Mouse (Mus musculus): ENCODE results near the gene Arid5a.

The Arid5a gene

DNA sequence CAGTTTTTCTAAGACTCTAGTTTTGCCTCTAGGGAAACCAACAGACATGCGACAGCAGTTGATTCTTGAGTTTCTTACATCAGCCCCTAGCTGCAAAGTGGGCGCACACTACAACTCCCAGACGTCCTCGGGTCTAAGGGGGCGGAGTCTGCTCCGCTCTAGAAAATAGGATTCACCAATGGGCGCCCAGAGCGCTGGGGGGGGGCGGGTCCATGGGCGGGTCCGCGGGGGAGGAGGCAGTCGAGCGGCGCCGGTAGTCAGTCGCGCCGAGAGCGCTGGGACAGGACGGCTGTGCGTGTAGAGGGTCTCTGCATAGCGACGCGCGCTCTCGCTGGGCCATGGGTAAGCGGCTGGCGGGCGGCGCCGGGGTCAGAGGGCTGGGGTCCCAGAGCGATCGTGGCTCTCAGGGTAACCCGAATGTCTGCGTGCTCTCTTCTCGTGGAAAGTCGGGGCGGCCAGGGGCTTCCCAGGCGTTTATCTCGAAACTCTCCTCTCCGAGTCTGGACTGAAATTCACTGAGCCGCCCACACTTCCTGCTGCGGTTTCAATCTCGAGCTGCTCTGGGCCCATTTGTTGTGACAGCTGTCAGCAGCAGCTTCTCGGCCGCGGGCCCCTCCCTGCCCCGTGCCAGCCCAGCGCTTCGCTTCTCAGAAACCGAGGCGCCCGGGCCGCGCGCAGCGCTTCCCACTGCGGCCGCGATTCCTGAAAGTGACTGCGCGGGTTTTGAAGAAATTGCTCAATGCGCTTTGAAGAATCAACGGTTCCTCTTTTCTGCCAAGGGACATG is at the start of gene Arid5a:
Arid5a (plus strand) TSS at position 239 of the 786 bp plus-strand sequence.
- in situ Hi-C loops (cut with MboI, MseI), result no loop called here

DNA sequence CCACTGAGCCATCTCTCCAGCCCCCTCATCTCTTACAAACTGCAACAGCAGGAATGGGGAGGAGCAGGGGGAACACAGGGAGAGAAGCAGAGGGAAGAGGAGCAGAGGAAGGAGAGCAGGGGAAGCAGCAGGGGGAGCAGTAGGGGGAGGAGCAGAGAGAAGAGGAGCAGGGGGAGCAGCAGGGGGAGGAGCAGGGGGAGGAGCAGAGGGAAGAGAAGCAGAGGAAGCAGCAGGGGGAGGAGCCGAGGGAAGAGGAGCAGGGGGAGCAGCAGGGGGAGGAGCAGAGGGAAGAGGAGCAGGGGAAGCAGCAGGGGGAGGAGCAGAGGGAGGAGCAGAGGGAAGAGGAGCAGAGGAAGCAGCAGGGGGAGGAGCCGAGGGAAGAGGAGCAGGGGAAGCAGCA is 48.9 kb upstream of the Arid5a start:
- in situ Hi-C loops (cut with MboI, MseI), result loop anchor here (10.0 kb wide), 1 partner anchor 414 kb away; no protein-coding TSS in a partner anchor

DNA sequence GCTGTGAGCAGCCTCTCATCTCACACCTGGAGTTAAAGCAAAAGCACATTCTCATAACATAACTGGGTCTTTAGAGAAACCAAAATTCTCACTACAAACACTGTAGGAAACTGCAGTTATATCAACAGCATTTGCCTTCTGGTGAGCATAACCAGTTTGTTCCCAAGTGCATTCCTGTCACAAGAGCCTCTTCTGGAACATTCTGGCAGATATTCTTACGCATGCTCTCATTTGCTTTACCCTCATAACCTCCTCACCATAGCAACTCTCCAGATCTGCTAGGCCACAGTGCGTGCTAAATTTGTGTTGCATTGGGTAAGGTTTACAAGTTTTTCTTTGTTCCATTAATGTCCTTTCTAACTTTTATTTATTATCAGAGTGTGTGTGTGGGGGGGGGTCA is 48.3 kb upstream of the Arid5a start:
- in situ Hi-C loops (cut with MboI, MseI), result loop anchor here (10.0 kb wide), 1 partner anchor 414 kb away; no protein-coding TSS in a partner anchor

DNA sequence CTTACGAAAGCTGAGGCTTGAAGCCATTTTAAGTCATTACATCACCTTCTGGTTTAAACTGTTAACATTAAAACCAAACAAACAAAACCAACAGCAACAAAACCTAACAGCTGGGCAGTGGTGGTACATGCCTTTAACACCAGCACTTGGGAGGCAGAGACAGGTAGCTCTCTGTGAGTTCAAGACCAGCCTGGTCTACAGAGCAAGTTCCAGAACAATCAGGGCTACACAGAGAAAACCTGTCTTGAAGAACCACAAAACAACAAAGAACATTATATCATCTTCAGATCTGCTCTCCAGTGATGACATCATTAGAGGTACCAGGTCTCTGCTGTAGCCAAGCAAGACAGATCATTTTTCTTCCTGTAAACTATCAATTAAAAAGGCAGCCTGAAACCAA is 47.1 kb upstream of the Arid5a start:
- in situ Hi-C loops (cut with MboI, MseI), result no loop called here

DNA sequence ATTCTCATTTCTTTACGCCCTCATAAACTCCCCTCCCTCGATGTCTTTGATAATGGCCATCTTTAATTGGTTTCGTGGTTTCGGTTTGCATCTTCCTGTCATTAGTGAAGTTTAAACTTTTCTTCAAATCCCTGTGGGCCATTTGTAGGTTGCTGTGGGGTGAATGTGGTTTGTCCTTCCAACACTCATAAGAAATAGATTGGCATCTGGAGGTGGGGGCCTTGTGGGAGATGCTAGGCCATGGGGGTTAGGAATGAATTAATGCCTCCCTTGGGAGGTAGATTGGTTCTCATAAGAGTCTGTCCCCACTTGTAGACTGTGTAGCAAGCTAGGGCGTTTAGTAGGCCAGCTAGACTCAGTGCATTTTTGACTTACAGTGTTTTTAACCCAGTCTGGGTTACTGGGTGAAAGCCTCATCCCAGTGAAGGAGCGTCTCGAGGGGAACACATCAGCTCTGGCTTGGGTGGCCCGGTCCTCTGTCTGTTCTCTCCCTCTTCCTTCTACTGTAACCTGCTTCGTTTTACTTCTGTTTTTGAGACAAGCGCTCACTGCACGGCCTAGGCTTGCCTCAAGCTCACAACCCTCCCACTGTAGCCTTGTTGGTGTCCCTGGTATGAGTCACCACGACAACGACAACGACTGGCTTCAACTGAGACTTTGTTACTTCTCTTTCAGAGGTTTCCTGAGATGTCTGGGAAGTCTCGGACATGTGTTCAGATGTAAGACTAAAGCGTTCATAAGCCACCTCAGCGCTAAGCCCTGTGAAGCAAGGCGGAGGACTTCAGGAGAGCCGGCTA is 45.6 kb upstream of the Arid5a start:
- in situ Hi-C loops (cut with MboI, MseI), result no loop called here

DNA sequence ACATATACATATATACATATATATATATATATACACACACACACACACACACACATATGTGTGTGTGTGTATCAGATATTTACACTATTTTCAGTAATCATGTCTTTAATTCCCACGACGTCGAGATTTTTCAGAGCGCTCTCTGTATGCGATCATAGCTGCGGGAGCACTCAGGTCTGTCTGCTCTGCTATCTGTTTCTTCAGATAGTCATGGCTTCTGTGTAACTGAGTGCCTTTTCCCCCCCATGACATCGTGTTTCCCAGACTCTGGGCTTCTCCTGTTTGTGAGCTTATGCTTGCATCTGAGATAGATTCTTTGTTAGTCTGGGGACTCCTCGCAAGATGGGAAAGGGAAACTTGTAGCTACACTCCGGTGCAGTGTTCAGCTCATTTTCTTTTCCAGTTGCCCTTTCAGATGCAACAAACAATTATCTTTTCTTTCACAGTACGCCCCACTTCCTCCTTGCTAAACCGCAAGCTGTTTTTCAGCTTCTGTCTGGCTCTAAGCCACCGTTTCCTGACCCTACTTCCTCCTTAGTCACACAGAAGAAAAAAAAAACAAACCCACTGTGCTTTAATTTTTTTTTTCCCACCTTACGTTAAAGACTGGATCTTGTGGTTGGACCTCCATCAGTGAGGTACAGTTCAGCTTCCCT is 43.6 kb upstream of the Arid5a start:
- in situ Hi-C loops (cut with MboI, MseI), result no loop called here

DNA sequence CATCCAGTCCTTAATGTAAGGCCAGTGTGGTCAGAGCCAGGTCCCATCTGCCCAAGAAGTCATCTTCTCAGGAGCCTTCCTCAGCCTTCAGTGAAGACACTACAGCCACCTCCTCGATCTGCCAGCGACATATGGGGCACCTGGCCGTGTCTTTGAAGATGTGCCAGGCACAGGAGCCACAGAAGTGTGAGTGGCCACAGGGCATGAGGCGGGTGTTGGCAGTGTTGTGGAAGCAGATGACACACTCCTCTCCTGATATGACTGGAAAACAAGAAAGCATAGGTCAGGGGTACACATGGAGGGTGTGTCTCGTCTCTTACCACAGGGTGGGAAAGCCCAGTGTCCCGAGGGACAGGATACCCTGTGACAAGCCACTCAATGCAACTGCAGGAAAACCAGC is 41.2 kb upstream of the Arid5a start:
- in situ Hi-C loops (cut with MboI, MseI), result no loop called here

DNA sequence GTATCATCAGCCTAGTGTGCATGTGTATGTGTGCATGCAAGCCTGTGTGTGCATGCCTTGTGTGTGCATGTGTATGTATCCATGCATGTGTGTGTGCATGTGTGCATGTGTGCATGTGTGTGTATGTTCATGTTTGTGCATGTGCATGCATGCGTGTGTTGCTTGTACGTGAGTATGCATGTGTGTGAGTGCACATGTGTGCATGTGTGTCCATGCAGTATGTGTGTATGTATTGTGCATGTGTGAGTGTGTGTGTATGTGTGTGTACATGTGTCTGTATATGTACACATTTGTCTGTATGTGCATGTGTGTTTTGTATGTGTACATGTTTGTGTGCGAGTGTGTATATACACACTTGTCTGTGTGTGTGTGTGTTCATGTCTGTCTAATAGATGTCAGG is 39.9 kb upstream of the Arid5a start:
- in situ Hi-C loops (cut with MboI, MseI), result no loop called here

DNA sequence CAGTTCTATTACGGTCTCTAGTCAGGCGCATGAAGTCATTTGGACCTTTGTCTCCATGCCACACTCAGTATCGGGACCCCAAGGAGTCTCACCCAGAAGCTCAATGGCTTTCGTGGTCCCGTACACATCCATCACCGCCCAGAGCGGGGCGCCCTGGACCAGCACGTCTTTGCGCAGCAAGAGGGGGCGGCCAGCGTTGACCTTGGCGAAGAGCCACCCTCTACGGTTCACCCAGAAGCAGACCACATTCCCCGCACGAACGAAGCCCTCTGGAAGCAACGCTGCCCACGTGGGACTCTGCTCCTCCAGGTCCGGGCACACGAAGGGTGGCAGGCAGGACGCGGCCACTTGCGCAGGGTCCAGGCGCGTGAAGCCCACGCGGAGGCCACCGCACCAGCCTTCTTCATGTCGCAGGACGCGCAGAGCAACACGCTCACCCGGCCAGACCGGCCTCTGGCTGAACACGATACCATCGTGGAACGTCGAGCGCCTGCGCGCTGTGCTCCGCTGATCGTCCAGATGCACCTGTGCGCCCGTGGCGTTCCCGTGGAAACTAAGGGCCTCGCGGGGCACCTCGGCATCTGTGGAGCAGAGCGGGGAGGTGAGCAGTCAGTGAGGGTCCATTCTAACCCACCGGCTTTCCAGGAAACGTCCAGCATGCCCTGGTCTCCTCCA is 38.3 kb upstream of the Arid5a start:
- in situ Hi-C loops (cut with MboI, MseI), result no loop called here

DNA sequence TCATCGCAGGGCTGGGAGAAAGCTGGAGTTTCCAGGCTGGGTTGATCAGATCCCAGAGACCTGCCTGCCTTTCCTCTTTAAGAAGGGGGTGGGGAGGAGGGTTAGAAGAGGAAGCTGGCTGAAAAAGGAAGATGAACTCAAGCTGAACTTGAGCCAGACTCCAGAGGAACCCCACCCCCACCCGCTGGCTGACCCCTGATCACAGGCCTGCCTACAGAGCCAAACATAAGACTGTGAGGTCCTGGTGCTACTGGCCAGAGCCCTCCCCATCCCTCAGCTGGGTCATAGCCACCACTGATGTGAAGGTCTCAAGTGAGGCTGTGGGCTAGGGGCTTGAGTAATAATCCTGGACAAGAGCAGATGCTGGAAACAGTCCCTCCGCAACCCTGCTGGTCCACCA is 36.9 kb upstream of the Arid5a start:
- in situ Hi-C loops (cut with MboI, MseI), result loop anchor here (5.0 kb wide), 1 partner anchor 123 kb away; no protein-coding TSS in a partner anchor

DNA sequence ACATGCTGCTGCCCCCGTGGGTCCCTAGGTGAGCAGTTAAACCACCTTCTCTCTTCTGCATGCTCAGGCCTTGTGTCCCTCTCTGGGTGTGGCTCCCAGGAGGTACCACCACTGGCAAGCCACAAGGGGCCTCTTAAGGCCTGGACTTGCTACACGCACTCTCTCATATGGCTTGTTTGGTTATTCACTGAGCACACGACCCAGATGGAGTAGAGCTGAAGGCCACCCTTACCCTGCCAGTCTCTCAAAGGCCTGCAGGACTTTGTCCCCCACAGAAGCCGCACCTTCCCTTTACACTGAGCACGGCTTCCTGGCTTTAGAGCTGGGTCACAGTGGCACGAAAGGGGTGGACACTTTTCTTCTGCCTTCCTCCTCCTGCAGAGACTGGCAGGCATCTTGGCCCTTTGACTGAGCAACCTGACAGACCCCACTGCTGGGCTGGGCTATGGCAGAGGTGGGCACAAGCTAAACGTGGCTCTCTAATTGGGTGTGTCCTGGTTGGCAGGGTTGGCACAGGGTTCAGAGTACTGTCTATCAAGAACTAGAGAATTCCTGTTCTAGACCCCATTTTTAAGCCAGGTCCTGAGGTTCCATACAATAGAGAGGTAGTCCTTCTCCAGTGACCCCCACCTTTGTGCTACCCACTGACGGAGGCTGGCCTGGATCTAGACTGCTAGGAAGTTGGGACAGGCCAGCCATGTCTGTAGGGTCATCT is 35.9 kb upstream of the Arid5a start:
- in situ Hi-C loops (cut with MboI, MseI), result loop anchor here (5.0 kb wide), 1 partner anchor 124 kb away; no protein-coding TSS in a partner anchor

DNA sequence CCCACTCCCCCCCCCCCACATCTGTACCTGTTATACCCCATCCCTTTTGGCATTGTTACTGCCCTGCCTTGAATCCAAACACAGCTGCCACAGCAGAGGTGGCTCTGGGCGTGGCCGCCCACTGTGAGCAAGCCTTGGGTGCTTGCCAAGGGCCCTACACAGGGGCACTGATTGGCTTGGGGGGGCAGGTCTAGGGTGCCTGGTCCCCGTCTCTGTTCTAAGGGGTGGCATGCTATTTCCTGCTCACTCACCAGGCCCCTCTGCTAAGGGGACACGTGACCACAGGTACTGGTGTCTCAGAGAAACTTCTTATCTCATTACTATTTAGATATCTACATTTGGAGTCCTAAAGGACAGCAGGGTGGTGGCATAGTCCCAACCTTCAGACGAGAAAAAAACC is 35.0 kb upstream of the Arid5a start:
- in situ Hi-C loops (cut with MboI, MseI), result loop anchor here (5.0 kb wide), 1 partner anchor 125 kb away; no protein-coding TSS in a partner anchor

DNA sequence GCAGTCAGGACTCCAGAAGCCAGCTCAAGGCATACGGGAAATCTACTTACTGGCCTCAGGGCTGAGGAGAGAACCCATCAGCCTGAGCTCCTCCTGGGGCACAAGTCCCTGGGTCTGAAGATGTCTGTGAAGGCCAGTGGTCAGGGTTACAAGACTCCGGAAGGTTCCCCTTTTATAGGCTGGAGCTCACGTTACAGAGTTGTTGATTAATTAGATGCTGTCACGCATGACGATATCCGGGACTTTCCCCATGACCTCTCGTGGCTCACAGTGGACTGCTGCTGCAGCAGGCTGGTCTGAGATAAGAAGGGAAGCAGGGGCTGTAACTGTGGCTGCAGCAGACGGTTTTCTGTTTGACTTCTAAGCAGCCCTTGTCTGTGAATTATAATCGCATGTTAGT is 34.2 kb upstream of the Arid5a start:
- in situ Hi-C loops (cut with MboI, MseI), result loop anchor here (5.0 kb wide), 1 partner anchor 126 kb away; no protein-coding TSS in a partner anchor

DNA sequence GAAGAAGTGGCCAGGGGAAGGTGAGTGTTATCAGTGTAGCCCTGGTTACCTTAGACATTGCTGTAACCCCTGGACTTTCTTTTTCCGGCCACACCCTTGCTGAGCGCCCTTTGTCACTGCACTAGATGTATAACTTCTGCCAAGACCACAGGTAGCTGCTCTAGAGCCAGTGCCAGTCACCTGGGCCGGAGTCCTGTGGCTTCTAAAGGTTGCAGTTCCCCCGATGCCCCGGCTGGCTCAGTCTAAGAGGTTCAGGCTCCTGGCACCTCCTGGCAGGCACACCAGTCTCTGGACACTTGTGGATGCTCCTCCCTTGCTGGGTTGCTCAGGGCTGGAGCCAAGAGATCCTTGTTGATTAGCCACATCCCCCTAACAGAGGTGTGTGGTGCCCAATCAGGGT is 33.1 kb upstream of the Arid5a start, which contains the start of gene Neurl3:
Neurl3 (minus strand) TSS at position 225 of the 400 bp plus-strand sequence.
- in situ Hi-C loops (cut with MboI, MseI), result loop anchor here (5.0 kb wide), 1 partner anchor 127 kb away; no protein-coding TSS in a partner anchor

DNA sequence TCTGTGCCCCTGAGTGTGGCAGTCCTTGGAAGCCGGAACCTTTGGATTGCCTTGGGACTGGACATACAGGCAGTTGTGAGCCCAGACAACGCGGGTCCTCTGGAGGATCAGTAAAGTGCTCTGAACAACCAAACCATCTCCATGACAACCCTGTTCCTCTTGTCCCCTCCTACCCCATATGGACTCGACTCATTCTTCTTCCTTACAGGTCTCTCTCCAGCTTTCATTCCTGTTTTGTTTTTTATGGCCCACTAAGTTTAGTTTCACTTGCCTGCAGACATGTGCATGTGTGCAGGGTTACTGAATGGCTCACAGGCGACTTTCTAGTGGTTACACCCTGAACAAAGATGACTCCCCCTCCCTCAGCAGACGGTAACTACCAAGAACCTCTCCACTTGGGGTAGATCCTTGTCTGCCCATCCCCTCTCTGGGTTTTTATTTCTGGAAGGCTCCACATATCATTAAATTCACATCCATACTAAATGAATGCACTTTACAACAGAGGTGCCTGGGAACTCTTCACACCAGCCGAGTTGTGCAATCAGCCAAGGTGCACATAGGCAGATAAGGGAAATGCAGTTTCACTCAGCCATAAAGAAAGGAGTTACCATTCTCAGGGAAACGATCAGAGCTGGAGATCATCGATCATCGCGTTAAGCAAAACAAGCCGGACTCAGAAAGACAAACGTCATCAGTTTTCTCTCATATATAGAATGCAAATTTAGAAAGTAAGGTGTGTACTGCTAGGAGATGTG is 31.7 kb upstream of the Arid5a start:
- in situ Hi-C loops (cut with MboI, MseI), result no loop called here

DNA sequence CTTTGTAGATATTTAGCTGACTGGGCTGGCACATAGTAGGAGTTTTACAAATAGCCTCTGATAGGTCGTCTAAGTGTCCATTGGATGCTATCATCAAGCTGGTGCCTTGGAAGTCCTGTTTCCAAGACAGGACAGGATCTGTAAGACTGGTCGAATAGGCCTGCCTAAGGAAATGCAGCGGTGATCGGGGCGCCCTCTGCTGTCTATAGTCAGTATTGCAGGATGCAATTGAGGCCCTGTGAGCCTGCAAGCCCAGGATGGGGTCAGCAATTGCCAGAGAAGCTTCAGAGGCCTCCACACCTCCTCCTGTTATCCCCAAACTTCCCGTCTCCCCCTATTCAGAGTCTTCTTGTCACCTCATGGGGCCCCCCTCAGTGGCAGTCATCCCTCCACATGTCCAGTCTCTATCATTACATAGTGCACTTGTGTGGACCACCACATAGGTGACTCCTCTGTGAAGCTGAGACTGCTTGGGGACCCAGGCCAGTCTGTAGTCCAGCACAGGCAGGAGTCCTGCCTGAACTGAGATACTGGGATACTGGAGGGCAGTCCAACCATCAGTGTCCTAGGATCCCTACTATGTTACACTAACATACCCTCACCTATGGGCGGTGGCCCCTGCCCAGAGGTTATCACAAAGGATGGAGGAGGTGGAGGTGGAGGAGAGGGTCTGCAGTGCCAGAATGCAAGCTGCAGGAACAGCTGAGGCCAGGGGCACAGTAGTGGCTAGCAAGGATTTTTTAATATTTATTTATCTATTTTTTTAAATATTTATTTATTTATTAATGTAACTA is 30.1 kb upstream of the Arid5a start:
- in situ Hi-C loops (cut with MboI, MseI), result no loop called here

DNA sequence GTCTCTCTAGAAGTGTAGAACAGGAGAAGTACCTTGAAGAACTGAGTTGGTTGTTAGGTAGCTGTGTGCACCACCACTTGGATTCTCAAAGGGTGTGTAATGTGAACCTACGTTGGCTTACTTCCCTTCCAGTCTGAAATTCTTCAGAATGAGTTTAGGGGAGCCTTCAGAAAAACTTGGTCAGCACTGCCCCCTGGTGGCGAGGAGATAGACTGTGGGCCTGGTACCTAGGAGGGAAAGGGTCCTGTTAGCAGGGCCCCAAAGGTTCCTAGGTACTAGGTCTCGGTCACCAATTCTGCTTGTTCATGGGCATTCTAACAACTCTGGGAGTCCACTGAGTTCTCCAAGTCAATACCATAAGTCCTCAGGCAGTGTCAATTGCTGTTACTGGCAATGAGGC is 28.3 kb upstream of the Arid5a start:
- in situ Hi-C loops (cut with MboI, MseI), result no loop called here

DNA sequence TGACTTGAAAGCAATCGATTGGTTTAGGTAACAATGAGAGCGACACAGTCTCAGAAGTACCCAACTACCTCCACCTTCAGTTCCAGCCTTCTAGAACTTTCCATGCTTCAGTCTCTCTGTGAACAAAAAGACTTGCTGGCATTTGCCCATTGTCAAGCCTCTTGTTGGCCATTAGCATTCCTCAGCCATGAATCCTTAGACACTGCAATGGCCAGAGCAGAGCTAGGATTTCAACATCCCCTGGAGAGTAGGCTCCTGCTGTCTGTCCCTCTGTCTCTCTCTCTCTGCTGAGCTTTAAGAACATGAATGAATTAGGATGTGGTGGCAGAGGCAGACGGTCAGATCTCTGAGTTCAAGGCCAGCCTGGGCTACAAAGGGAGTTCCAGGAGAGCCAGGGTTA is 26.6 kb upstream of the Arid5a start:
- in situ Hi-C loops (cut with MboI, MseI), result no loop called here

DNA sequence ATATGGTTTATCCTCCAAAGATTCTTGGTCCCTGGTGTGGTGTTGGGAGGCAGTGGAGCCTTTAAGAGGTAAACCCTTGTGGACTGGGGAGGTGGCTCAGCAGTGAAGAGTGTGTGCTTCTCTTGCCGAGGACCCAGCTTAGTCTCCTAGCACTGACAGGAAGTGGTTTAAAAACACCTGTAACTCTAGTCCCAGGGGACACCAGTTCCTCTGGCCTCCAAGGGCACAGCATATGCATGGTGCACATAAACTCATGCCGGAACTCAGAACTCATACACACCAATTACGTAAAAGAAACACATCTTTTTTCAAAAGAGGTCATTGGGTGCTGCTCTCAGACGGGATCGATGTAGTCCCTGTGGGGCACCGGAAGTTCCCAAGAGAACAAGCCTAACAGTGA is 25.7 kb upstream of the Arid5a start:
- in situ Hi-C loops (cut with MboI, MseI), result no loop called here
